In the genomic region with DNA sequence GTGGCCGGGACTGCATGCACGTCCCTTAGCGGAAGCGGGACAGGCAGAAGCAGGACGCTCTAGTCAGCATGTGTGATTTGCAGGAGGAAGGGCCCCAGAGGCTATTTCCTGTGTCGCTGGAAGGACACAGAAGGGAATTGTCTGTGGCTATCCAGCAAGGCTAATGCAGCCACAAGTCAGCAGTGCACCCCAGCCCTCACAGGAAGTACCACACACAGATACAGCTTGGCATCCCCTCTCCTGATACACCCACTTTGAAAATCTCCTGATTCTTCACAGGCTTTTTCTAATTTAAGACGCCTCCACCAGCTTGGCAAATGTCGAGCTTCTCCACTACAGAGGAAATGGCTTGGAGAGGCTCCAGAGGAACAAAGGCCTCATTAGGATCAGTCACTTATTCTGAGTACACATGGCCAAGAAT, we compare ENCODE assay signal across 7 mouse cellular contexts.
DNase-seq lines count a peak whose midpoint lies in the region; ATAC-seq and TF ChIP-seq lines count a peak whose summit lies in the region.

No protein-coding gene starts in this region.

- H3K27ac ChIP-seq in hindbrain, embryonic 16.5 days (ENCODE audit: low read depth, low read length), result peak overlapping the region; percentile 37; the same call in 1 of the 2 replicates
- peak overlapping the region; percentile 94 for H3K27ac ChIP-seq in lung, embryonic 14.5 days (ENCODE audit: low read depth)

- H3K4me2 ChIP-seq in hindbrain, embryonic 16.5 days (ENCODE audit: low read length), result no peak overlapping the region
- H3K4me2 ChIP-seq in lung, embryonic 14.5 days, result peak overlapping the region; percentile 29

- H3K27me3 ChIP-seq in hindbrain, embryonic 16.5 days (replicated peaks; ENCODE audit: control insufficient read depth, insufficient read depth, low read length), result no peaks in the 10 kb centered on the region
- H3K27me3 ChIP-seq in lung, embryonic 14.5 days (ENCODE audit: insufficient read depth, low read length), result no peaks in the 10 kb centered on the region

- ATAC-seq in hindbrain, embryonic 16.5 days, result peak; percentile 91
- peak; percentile 79 for ATAC-seq in lung, embryonic 14.5 days (ENCODE audit: insufficient read depth)

- no peaks in the 10 kb centered on the region for H3K36me3 ChIP-seq in hindbrain, embryonic 16.5 days (ENCODE audit: control insufficient read depth, insufficient read depth, low read length)
- no peaks in the 10 kb centered on the region for H3K36me3 ChIP-seq in lung, embryonic 14.5 days (ENCODE audit: insufficient read depth)

- 20% methylated on average over 8 of the region's 8 CpGs for WGBS in hindbrain, embryonic 16.5 days
- WGBS in lung, embryonic 14.5 days, result 7% methylated on average over 8 of the region's 8 CpGs

- peaks cover 2% of the 10 kb centered on the region; the same call in 1 of the 2 replicates for H3K4me1 ChIP-seq in hindbrain, embryonic 16.5 days (ENCODE audit: control insufficient read depth, insufficient read depth, low read depth, low read length)
- peaks cover 24% of the 10 kb centered on the region for H3K4me1 ChIP-seq in lung, embryonic 14.5 days (ENCODE audit: insufficient read depth)

- H3K9ac ChIP-seq in hindbrain, embryonic 16.5 days (ENCODE audit: low read depth, low read length), result no peak overlapping the region
- H3K9ac ChIP-seq in lung, embryonic 14.5 days, result no peak overlapping the region

- H3K4me3 ChIP-seq in hindbrain, embryonic 16.5 days (ENCODE audit: low read length), result no peak overlapping the region
- no peak overlapping the region for H3K4me3 ChIP-seq in lung, embryonic 14.5 days (ENCODE audit: low read depth, low read length)

- peak; percentile 58 for DNase-seq in adrenal gland, adult 8-10 months
- peak; percentile 13 to 15 for DNase-seq in cerebellum, postnatal 36 days
- peak; percentile 13 to 18 for DNase-seq in gastrocnemius, adult 8-10 months (ENCODE audit: low spot score in 2 of 2)
- peak; percentile 54 to 76 for DNase-seq in layer of hippocampus, postnatal 14 days (ENCODE audit: low spot score in 2 of 2)
- peak; percentile 87 for DNase-seq in lung, embryonic 14.5 days
- peak; percentile 90 for DNase-seq in retina, postnatal 1 day

- TF ChIP-seq CTCF in lung, embryonic 14.5 days (IDR thresholded peaks at IDR 0.05; ENCODE audit: low read depth), result 0 out of 2 replicates have a peak, but pooled peaks have one; percentile 4

- no peaks in the 10 kb centered on the region for H3K9me3 ChIP-seq in hindbrain, embryonic 16.5 days (ENCODE audit: control insufficient read depth, low read length)
- H3K9me3 ChIP-seq in lung, embryonic 14.5 days (ENCODE audit: low read depth, low read length), result no peaks in the 10 kb centered on the region

Comparison
In these comparisons a context has a peak if more than half of its experiments do, and no peak if none do; other contexts are left out.
1. DNase-seq: peak in every context shown above with its lines; median percentile 90 in retina, postnatal 1 day; 87 in lung, embryonic 14.5 days; 65 in layer of hippocampus, postnatal 14 days; 58 in adrenal gland, adult 8-10 months; 16 in gastrocnemius, adult 8-10 months; 14 in cerebellum, postnatal 36 days.